ENCODE assay signal across 16 mouse cellular contexts in the genomic region with DNA sequence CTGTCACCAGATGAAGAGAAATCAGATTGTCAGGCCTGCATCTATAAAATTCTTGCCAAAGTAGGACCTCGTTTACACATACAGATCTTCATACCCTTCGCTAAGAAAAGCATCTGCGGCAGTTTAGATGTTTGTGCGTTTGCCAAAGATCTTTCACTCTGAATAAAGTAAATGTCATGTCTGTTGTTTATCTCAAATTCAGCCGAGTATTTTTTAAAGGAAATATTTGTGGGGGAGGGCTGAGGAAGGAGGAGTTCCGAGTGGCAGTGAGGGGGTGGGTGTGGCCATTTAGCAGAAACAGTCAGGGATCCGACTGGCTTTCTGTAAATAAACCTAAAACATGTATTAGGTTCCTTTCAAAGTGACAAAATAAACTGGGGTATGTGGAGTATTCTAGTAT.
A peak's percentile ranks its signal among the peaks of the same experiment; 100 is the strongest.
DNase-seq lines count a peak whose midpoint lies in the region; ATAC-seq lines count a peak whose summit lies in the region.
"Had no signal": no experiment of that assay in that cellular context is flagged by ENCODE, and none has a peak within 500 bp of the region (broad histone marks: within the 10 kb centered on the region; RNA-seq: fewer than 3 reads in every experiment).

No protein-coding gene starts in this region.

- no peaks in the 10 kb centered on the region for H3K27me3 ChIP-seq in forebrain, embryonic 13.5 days
- no peaks in the 10 kb centered on the region for H3K27me3 ChIP-seq in forebrain, embryonic 11.5 days (ENCODE audit: control insufficient read depth, insufficient read depth, low read length)
- no peaks in the 10 kb centered on the region for H3K27me3 ChIP-seq in kidney, embryonic 14.5 days (ENCODE audit: control insufficient read depth, insufficient read depth, low read length)
- no peaks in the 10 kb centered on the region for H3K27me3 ChIP-seq in lung, embryonic 15.5 days
- H3K27me3 ChIP-seq: CH12.LX; embryonic facial prominence, embryonic 13.5 days; hindbrain, embryonic 12.5 days; neural tube, embryonic 15.5 days had no signal

- H3K27ac ChIP-seq in forebrain, embryonic 13.5 days, result no peak overlapping the region
- no peak overlapping the region for H3K27ac ChIP-seq in forebrain, embryonic 11.5 days (ENCODE audit: low read depth, low read length)
- no peak overlapping the region for H3K27ac ChIP-seq in kidney, embryonic 14.5 days (ENCODE audit: low read depth, low read length)
- H3K27ac ChIP-seq in lung, embryonic 15.5 days, result no peak overlapping the region
- H3K27ac ChIP-seq: embryonic facial prominence, embryonic 13.5 days; heart, embryonic 10.5 days; hindbrain, embryonic 12.5 days; neural tube, embryonic 15.5 days had no signal

- no peaks in the 10 kb centered on the region for H3K36me3 ChIP-seq in forebrain, embryonic 13.5 days (ENCODE audit: poor library complexity, severe bottlenecking)
- H3K36me3 ChIP-seq in forebrain, embryonic 11.5 days (ENCODE audit: control insufficient read depth, insufficient read depth, low read length), result no peaks in the 10 kb centered on the region
- no peaks in the 10 kb centered on the region for H3K36me3 ChIP-seq in kidney, embryonic 14.5 days (ENCODE audit: control insufficient read depth, insufficient read depth, low read length)
- no peaks in the 10 kb centered on the region for H3K36me3 ChIP-seq in lung, embryonic 15.5 days
- H3K36me3 ChIP-seq: embryonic facial prominence, embryonic 13.5 days; heart, embryonic 10.5 days; hindbrain, embryonic 12.5 days; neural tube, embryonic 15.5 days had no signal

- no peaks in the 10 kb centered on the region for H3K9me3 ChIP-seq in forebrain, embryonic 13.5 days (replicated peaks)
- H3K9me3 ChIP-seq in forebrain, embryonic 11.5 days (ENCODE audit: control insufficient read depth, low read length), result no peaks in the 10 kb centered on the region
- no peaks in the 10 kb centered on the region for H3K9me3 ChIP-seq in kidney, embryonic 14.5 days (ENCODE audit: control insufficient read depth, low read length)
- no peaks in the 10 kb centered on the region for H3K9me3 ChIP-seq in lung, embryonic 15.5 days
- H3K9me3 ChIP-seq: embryonic facial prominence, embryonic 13.5 days; heart, embryonic 10.5 days; hindbrain, embryonic 12.5 days; neural tube, embryonic 15.5 days had no signal

- no peak overlapping the region for H3K9ac ChIP-seq in forebrain, embryonic 13.5 days
- no peak overlapping the region for H3K9ac ChIP-seq in forebrain, embryonic 11.5 days (ENCODE audit: low read length)
- no peak overlapping the region for H3K9ac ChIP-seq in kidney, embryonic 14.5 days (ENCODE audit: low read depth, low read length)
- no peak overlapping the region for H3K9ac ChIP-seq in lung, embryonic 15.5 days
- H3K9ac ChIP-seq: embryonic facial prominence, embryonic 13.5 days; hindbrain, embryonic 12.5 days; neural tube, embryonic 15.5 days had no signal

- 56% methylated on average over 7 of the region's 7 CpGs for WGBS in forebrain, embryonic 13.5 days
- 81% methylated on average over 7 of the region's 7 CpGs for WGBS in forebrain, embryonic 11.5 days
- WGBS in kidney, embryonic 14.5 days, result 48% methylated on average over 7 of the region's 7 CpGs
- 27% methylated on average over 7 of the region's 7 CpGs for WGBS in lung, embryonic 15.5 days

- DNase-seq in forebrain, embryonic 11.5 days (ENCODE audit: low spot score), result no peak
- peak; percentile 26 for DNase-seq in kidney, postnatal 14 days
- DNase-seq in lung, postnatal 4 days, result peak; percentile 7 to 27
- DNase-seq in adipocyte (ENCODE audit: low spot score), result no peak
- DNase-seq: cerebellum, adult 9-10 months; thymus, postnatal 36 days had no signal

- peak; percentile 27; the same call in 1 of the 2 replicates for ATAC-seq in forebrain, embryonic 13.5 days
- ATAC-seq in forebrain, embryonic 11.5 days (replicated peaks; ENCODE audit: low FRiP score), result no peak
- ATAC-seq in kidney, embryonic 14.5 days (ENCODE audit: low FRiP score, low TSS enrichment), result no peak
- ATAC-seq in lung, embryonic 15.5 days (ENCODE audit: borderline replicate concordance, extremely low read depth, low FRiP score, low TSS enrichment), result peak; percentile 84; the same call in 1 of the 2 replicates
- ATAC-seq: midbrain, embryonic 16.5 days had no signal

- H3K4me1 ChIP-seq in forebrain, embryonic 13.5 days, result peaks cover 37% of the 10 kb centered on the region
- H3K4me1 ChIP-seq in forebrain, embryonic 11.5 days (replicated peaks; ENCODE audit: control insufficient read depth, insufficient read depth, low read length), result peaks cover 4% of the 10 kb centered on the region
- no peaks in the 10 kb centered on the region for H3K4me1 ChIP-seq in kidney, embryonic 14.5 days (ENCODE audit: control insufficient read depth, insufficient read depth, low read length)
- 0 out of 2 replicates have a peak, but pooled peaks cover 7% of the 10 kb centered on the region for H3K4me1 ChIP-seq in lung, embryonic 15.5 days
- H3K4me1 ChIP-seq: embryonic facial prominence, embryonic 13.5 days; heart, embryonic 10.5 days had no signal

- no peak overlapping the region for H3K4me2 ChIP-seq in forebrain, embryonic 13.5 days
- H3K4me2 ChIP-seq in forebrain, embryonic 11.5 days (ENCODE audit: low read depth, low read length, severe bottlenecking), result no peak overlapping the region
- H3K4me2 ChIP-seq in kidney, embryonic 14.5 days (replicated peaks; ENCODE audit: low read depth, low read length), result no peak overlapping the region
- no peak overlapping the region for H3K4me2 ChIP-seq in lung, embryonic 15.5 days
- H3K4me2 ChIP-seq: embryonic facial prominence, embryonic 13.5 days; hindbrain, embryonic 12.5 days; liver, embryonic 11.5 days; neural tube, embryonic 15.5 days had no signal

- H3K4me3 ChIP-seq in forebrain, embryonic 13.5 days, result no peak overlapping the region
- no peak overlapping the region for H3K4me3 ChIP-seq in forebrain, embryonic 11.5 days (ENCODE audit: low read depth, low read length)
- no peak overlapping the region for H3K4me3 ChIP-seq in kidney, embryonic 14.5 days (ENCODE audit: low read length)
- H3K4me3 ChIP-seq in lung, embryonic 15.5 days, result no peak overlapping the region
- H3K4me3 ChIP-seq: embryonic facial prominence, embryonic 13.5 days; heart, embryonic 10.5 days; hindbrain, embryonic 12.5 days; neural tube, embryonic 15.5 days had no signal

Comparison
In these comparisons a context has a peak if more than half of its experiments do, and no peak if none do; other contexts are left out.
1. ATAC-seq: peak in forebrain, embryonic 13.5 days (single experiment) and lung, embryonic 15.5 days (single experiment); none in forebrain, embryonic 11.5 days (single experiment) and kidney, embryonic 14.5 days (single experiment).
2. DNase-seq: peak in kidney, postnatal 14 days (single experiment) and lung, postnatal 4 days (2 of 2); none in forebrain, embryonic 11.5 days (single experiment) and adipocyte (single experiment).